Mouse (Mus musculus) granulocyte monocyte progenitor cell, adult 5-6 weeks (primary cell): ENCODE results near the gene Sart1. TPM values are rescaled to one million over a fixed set of nuclear protein-coding genes. Genes with fewer than 3 reads are reported as not detected.
"Not testable (repeated sequence)": the region's sequence is repeated elsewhere in the genome, so short reads cannot be mapped to it uniquely, and the experiment has no call there.

ENCODE experiments used
- ATAC-seq: replicated peaks from 2 replicates; pipeline ENCODE4 v1.8.0; 2016; ENCODE audit warnings: mild to moderate bottlenecking, moderate TSS enrichment, inconsistent platforms; ENCODE audit not compliant: poor library complexity, severe bottlenecking
- total RNA-seq, 2 experiments: library from RNA; stranded (forward) in 1 of 2; stranded (reverse) in 1 of 2; fragments of 200-712, 200-1000 nt in 1 of 2; fragments of >200 nt in 1 of 2; fragmentation: Nextera tagmentation in 1 of 2; gene quantifications; 2 replicates each; pipeline ENCODE4 v1.2.3; 2014 to 2017

Gene Sart1
- total RNA-seq, 2 experiments from 2014 or later, result 78.7 to 138 TPM

DNA sequence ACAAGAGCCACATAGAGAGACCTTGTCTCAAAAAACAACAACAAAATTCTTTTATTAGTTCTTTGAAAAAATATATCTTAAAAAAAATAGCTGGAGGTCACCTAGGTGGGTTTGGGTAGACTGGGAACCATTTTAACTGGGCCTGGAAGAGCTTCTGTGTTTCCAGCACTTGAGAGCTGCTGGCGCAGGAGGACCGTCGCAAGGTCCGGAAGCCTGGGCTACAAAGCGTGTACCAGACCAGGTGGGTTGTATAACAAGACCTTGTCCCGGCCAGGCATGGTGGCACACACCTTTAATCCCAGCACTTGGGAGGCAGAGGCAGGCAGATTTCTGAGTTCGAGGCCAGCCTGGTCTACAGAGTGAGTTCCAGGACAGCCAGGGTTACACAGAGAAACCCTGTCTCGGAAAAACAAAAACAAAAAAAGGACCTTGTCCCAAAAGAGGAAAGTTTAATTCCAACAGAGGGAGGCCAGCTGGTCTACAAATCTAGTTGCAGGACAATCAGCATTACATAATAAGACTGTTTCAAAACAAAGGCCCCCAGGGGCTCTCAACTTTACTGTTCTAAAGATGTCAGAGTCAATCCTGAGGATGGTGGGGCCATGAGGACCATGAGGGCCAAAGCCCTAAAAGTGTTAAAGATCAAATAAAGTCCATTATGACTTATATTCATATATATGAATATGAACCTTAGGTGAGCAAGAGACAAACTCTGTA is 30.4 kb upstream of the Sart1 start:
- no peak for ATAC-seq

DNA sequence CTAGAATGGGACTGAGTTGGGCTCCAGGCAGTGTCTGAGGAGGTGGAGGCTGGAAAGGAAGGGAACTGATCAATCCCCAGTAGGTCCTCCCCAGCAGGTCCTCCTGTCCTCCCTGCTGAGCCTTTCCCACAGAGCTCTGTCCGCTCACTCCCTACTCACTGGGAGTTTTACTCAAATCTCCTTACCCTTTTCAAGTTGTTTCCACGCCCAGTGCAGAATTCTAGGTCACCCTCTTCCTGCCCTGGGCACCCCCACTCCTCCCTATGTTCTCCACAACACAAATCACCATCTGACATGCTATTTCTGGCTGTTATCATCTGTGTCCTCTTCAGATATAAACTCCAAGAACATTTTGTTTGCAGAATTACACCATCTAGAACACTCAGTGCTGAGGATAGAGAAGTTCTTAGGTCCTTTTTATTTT is 26.0 kb upstream of the Sart1 start:
- ATAC-seq, result no peak

DNA sequence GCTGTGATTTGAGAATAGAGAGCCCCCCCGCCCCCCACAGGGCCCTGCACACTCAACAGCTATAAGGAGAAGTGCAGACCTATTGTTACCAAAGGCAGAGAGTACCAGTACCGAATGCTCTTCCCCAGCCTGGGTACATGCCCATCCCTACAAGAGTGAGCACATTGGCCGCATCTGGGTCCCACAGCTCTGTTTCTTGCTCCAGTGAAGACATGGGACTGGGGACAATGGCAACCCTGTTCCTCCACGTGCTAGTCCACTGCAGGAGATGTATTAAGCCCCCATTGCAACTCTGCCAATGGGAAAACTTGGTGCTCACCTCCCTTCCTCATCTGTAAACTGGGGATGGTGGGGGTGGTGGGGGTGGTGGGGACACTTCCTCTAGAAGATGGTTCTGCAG is 25.3 kb upstream of the Sart1 start:
- no peak for ATAC-seq

GRCm38 (mm10) chr19:5411961-5412360 is 23.5 kb upstream of the Sart1 start:
- no peak for ATAC-seq

- ATAC-seq, result no peak
Observed at GRCm38 (mm10) chr19:5410641-5411040, 22.1 kb upstream of the Sart1 start.

- ATAC-seq, result no peak
Observed at GRCm38 (mm10) chr19:5409068-5409467, 20.6 kb upstream of the Sart1 start.

DNA sequence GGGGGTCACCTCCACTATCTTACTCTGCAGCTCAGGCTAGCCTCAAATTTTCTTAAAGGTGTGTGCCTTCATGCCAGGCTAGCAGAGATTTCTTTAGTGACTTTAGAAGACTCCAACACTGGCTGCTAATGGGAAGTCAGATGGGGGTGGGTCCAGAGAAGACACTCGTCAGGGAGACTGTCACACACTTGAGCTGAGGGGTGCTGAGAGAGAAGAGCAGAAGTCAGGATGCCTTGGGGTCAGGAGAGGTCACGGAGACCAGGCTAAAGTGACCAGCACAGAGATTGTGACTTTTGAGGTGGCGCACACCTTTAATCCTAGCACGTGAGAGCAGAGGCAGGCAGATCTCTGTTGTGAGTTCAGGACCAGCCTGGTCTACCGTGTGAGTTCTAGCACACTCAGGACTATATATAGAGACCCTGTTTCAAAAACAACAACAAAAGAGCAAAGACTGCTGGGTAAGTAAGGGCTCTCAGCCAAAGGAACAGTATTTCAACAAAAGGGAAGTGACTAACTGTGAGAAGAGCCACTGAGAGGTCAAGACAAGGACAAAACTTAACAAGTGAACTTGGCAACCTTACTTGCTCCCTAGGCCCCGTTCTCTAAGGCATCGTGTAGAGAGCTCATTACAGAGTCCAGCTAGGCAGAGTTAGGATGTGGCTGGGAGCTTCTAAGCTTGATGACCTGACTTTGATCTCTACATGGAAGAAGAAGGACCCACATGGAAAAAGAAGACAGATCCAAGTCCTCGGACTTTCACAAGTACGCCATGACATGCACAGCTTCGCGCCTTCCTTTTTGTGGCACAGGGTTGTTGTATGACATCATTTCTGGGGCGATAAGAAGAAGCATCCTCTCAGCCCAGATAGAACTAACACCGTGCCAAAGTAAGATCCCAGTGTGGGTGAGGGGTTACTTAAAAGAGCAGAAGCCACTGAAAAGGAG is 19.8 kb upstream of the Sart1 start:
- peak; percentile 49 for ATAC-seq

DNA sequence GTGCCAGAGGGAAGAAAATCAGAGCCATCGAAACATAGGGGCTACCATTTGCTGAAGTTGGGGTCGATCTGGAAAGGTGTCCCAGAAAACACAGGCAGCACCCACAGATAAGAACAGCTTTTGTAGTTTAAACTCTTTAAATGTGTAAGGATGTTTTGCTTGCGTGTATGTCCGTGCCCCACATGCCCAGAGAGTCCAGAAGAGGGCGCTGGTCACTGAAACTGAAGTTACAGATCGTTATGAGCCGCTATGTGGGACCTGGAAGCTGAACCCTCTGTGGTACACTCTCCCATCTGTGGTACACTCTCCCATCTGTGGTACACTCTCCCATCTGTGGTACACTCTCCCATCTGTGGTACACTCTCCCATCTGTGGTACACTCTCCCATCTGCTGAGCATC is 18.6 kb upstream of the Sart1 start:
- ATAC-seq, result peak; percentile 47; the same call in 1 of the 2 replicates

- ATAC-seq, result peak; percentile 40
Observed at GRCm38 (mm10) chr19:5406531-5407126, 18.1 kb upstream of the Sart1 start.

GRCm38 (mm10) chr19:5405924-5406323 is 17.4 kb upstream of the Sart1 start:
- ATAC-seq, result no peak

- no peak for ATAC-seq
Observed at GRCm38 (mm10) chr19:5402293-5402692, 13.8 kb upstream of the Sart1 start, which contains the start of gene Tsga10ip. Gene Tsga10ip, minus strand, starts transcription at chr19:5402526.

- ATAC-seq, result not testable (repeated sequence)
Observed at GRCm38 (mm10) chr19:5401073-5401472, 12.6 kb upstream of the Sart1 start.

DNA sequence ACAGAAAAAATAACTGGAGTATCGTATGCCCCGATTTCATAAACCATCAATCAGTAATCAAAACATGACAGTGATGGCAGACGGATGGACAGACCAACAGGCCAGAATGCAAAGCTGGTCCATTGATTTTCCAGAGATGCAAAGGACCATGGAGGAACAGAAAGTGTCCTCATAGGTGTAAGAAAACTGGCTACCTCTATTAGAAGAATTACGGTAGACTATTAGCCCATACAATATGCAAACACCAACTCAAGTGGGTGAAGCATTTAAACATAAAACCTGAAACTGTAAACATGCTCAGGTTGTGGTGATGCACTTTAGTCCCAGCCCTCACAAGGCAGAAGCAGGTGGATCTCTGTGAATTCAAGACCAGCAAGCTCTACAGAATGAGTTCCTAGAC is 6.9 kb upstream of the Sart1 start:
- ATAC-seq, result peak; percentile 27; the same call in 1 of the 2 replicates

GRCm38 (mm10) chr19:5394168-5394567 is 5.7 kb upstream of the Sart1 start:
- ATAC-seq, result no peak

- ATAC-seq, result no peak
Observed at GRCm38 (mm10) chr19:5392892-5393291, 4.4 kb upstream of the Sart1 start.

- ATAC-seq, result no peak
Observed at GRCm38 (mm10) chr19:5390416-5390815, 1.9 kb upstream of the Sart1 start.

GRCm38 (mm10) chr19:5389647-5390046 is 1.1 kb upstream of the Sart1 start:
- peak; percentile 42 for ATAC-seq

DNA sequence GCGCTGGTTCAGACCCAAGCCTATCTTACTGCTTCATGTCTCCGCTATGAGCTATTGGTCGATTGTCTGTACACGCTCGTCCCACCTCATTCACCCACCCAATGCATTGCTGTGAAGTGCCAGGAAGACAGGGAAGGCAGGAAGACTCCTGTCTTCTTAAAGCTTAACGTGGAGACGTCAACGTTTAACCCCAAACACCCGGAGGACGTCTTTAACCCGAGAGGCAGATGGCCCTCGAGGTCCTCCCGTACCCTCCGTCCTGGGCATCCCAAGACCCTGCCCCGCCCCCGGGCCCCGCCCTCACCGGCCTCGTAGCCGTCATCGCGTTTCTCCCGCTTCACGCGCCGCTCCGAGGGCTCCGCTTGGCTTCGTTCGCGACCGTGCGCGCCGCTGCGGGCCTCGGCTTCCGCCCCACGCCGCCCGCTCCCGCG is 477 bp downstream of the Sart1 start:
- ATAC-seq, result peak; percentile 5; the same call in 1 of the 2 replicates

- no peak for ATAC-seq
Observed at GRCm38 (mm10) chr19:5384715-5385114, 3.8 kb downstream of the Sart1 start.

- ATAC-seq, result no peak
Observed at GRCm38 (mm10) chr19:5383326-5383725, 5.2 kb downstream of the Sart1 start.

DNA sequence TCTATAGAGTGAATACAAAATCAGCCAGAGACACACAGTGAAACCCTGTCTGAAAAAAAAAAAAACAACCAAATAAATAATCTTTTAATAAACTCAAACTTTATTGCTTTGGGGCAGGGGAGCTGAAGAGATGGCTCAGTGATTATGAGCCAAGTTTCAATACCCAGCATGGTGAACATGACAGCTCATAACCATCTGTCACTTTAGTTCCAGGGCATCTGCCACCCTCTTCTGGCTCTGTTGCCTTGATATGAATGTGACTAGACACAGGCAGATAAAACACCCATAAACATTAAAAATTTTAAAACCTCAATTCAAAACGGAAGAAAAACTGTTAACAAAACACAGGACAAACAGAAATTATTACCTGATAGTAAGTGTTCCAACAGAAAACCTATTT is 11.1 kb downstream of the Sart1 start:
- no peak for ATAC-seq
